Comparison of ENCODE assay signal across 8 mouse cellular contexts in genomic region chr14:123352973-123353372, GRCm38 (mm10).
DNase-seq lines count a peak whose midpoint lies in the region; ATAC-seq lines count a peak whose summit lies in the region.

No protein-coding gene starts in this region.

- H3K27ac ChIP-seq in forebrain, embryonic 12.5 days, result no peak overlapping the region

- peak; percentile 57; the same call in 1 of the 2 replicates for ATAC-seq in forebrain, embryonic 12.5 days (ENCODE audit: low FRiP score)

- DNase-seq in adrenal gland, postnatal 10 days, result peak; percentile 30
- no peak for DNase-seq in adrenal gland, postnatal 25 days
- DNase-seq in right cerebral cortex, adult 2 months (ENCODE audit: low spot score in 2 of 2), result peak; percentile 46 to 58
- no peak for DNase-seq in right cerebral cortex, postnatal 36 days (ENCODE audit: low spot score in 2 of 2)
- DNase-seq in layer of hippocampus, postnatal 10 days (ENCODE audit: low spot score in 2 of 2), result peak; percentile 31 to 53
- DNase-seq in right cerebral cortex, postnatal 10 days (ENCODE audit: low spot score in 2 of 2), result peak; percentile 46 to 58
- DNase-seq in heart, postnatal 36 days, result no peak

- intact Hi-C loops in heart, postnatal 36 days (cut with DNase I), result no loop called here

- H3K4me3 ChIP-seq in forebrain, embryonic 12.5 days (replicated peaks), result no peak overlapping the region

- H3K9ac ChIP-seq in forebrain, embryonic 12.5 days, result no peak overlapping the region

- no peaks in the 10 kb centered on the region for H3K9me3 ChIP-seq in forebrain, embryonic 12.5 days

- no peak overlapping the region for H3K4me2 ChIP-seq in forebrain, embryonic 12.5 days

- no peaks in the 10 kb centered on the region for H3K27me3 ChIP-seq in forebrain, embryonic 12.5 days

- H3K4me1 ChIP-seq in forebrain, embryonic 12.5 days, result no peaks in the 10 kb centered on the region

- 13% methylated on average over 6 of the region's 6 CpGs for WGBS in forebrain, embryonic 12.5 days

- H3K36me3 ChIP-seq in forebrain, embryonic 12.5 days (replicated peaks), result no peaks in the 10 kb centered on the region

Comparison
In these comparisons a context has a peak if more than half of its experiments do, and no peak if none do; other contexts are left out.
1. DNase-seq: peak in adrenal gland, postnatal 10 days (single experiment), right cerebral cortex, adult 2 months (2 of 2), layer of hippocampus, postnatal 10 days (2 of 2) and right cerebral cortex, postnatal 10 days (2 of 2); none in adrenal gland, postnatal 25 days (single experiment), right cerebral cortex, postnatal 36 days (0 of 2) and heart, postnatal 36 days (0 of 2).